Mouse (Mus musculus): Measurements from ENCODE around the gene Dnttip1. TPM values are rescaled to one million over a fixed set of nuclear protein-coding genes. Genes with fewer than 3 reads are reported as not detected.

Dnttip1 gene
- polyA plus RNA-seq, 2 experiments: 26.0 to 36.7 TPM

GRCm38 (mm10) chr2:164773229-164773988 is 27.6 kb downstream of the Dnttip1 start:
- Histone ChIP-seq H3K27ac (peak overlapping the region; percentile 92), H3K36me3 (replicated peaks; ENCODE audit: control insufficient read depth, insufficient read depth, low read depth) (peaks cover 31% of the 10 kb centered on the region), H3K9ac (replicated peaks) (peak overlapping the region; percentile 31), H3K4me3 (ENCODE audit: insufficient read depth in 1 of 2, low read depth in 2 of 2, low read length in 2 of 2) (peak overlapping the region; percentile 41 to 91), H3K4me1 (replicated peaks; ENCODE audit: control insufficient read depth in 2 of 2, insufficient read depth in 2 of 2, low read length in 1 of 2) (peaks cover 25 to 32% of the 10 kb centered on the region in 2 experiments), H3K9me3 (ENCODE audit: control insufficient read depth, low read length) (no peaks in the 10 kb centered on the region), H3K27me3 (ENCODE audit: control insufficient read depth, insufficient read depth, low read length) (peaks cover 16% of the 10 kb centered on the region; the same call in 1 of the 2 replicates), H3K4me2 (ENCODE audit: low read depth) (peak overlapping the region; percentile 86)
- no peak for ATAC-seq (ENCODE audit: insufficient read depth)
- 56% methylated on average over 14 of the region's 14 CpGs for WGBS (ENCODE audit: insufficient replicate concordance)
- no peak for DNase-seq (ENCODE audit: low read depth in 3 of 3, low spot score in 3 of 3)
- no peak for TF ChIP-seq CTCF (IDR thresholded peaks at IDR 0.05; ENCODE audit: low read depth)
- TF ChIP-seq EP300 (IDR thresholded peaks at IDR 0.05; ENCODE audit: low read depth): no peak

- H3K4me1 ChIP-seq (replicated peaks; ENCODE audit: control insufficient read depth in 2 of 2, insufficient read depth in 2 of 2, low read length in 1 of 2): peaks cover 25 to 31% of the 10 kb centered on the region in 2 experiments
- peak overlapping the region; percentile 86 for H3K4me2 ChIP-seq (ENCODE audit: low read depth)
- DNase-seq (ENCODE audit: low read depth in 3 of 3, low spot score in 3 of 3): peak; percentile 56 to 70 (median 59)
- H3K36me3 ChIP-seq (replicated peaks; ENCODE audit: control insufficient read depth, insufficient read depth, low read depth): peaks cover 30% of the 10 kb centered on the region
- peak overlapping the region; percentile 92 for H3K27ac ChIP-seq
- TF ChIP-seq EP300 (IDR thresholded peaks at IDR 0.05; ENCODE audit: low read depth) (peak; percentile 49; the same call in 1 of the 2 replicates), CTCF (IDR thresholded peaks at IDR 0.05; ENCODE audit: low read depth) (no peak)
- WGBS (ENCODE audit: insufficient replicate concordance): 20% methylated on average over 5 of the region's 5 CpGs
- H3K9ac ChIP-seq (replicated peaks): peak overlapping the region; percentile 31
- peaks cover 16% of the 10 kb centered on the region; the same call in 1 of the 2 replicates for H3K27me3 ChIP-seq (ENCODE audit: control insufficient read depth, insufficient read depth, low read length)
- H3K4me3 ChIP-seq (ENCODE audit: insufficient read depth in 1 of 2, low read depth in 2 of 2, low read length in 2 of 2): peak overlapping the region; percentile 16 to 91; a peak in 3 of 4 replicates
- ATAC-seq (ENCODE audit: insufficient read depth): peak; percentile 41
- no peaks in the 10 kb centered on the region for H3K9me3 ChIP-seq (ENCODE audit: control insufficient read depth, low read length)
Measured at GRCm38 (mm10) chr2:164773989-164774364, 28.2 kb downstream of the Dnttip1 start.

- no peak overlapping the region for H3K4me2 ChIP-seq (ENCODE audit: low read depth)
- H3K4me3 ChIP-seq (ENCODE audit: insufficient read depth in 1 of 2, low read depth in 2 of 2, low read length in 2 of 2): no peak overlapping the region
- WGBS (ENCODE audit: insufficient replicate concordance): 70% methylated on average over 6 of the region's 6 CpGs
- H3K9me3 ChIP-seq (ENCODE audit: control insufficient read depth, low read length): no peaks in the 10 kb centered on the region
- no peak for TF ChIP-seq EP300 (IDR thresholded peaks at IDR 0.05; ENCODE audit: low read depth)
- no peak for TF ChIP-seq CTCF (IDR thresholded peaks at IDR 0.05; ENCODE audit: low read depth)
- H3K27ac ChIP-seq: no peak overlapping the region
- peaks cover 24 to 28% of the 10 kb centered on the region in 2 experiments for H3K4me1 ChIP-seq (replicated peaks; ENCODE audit: control insufficient read depth in 2 of 2, insufficient read depth in 2 of 2, low read length in 1 of 2)
- H3K36me3 ChIP-seq (replicated peaks; ENCODE audit: control insufficient read depth, insufficient read depth, low read depth): peaks cover 23% of the 10 kb centered on the region
- DNase-seq (ENCODE audit: low read depth in 3 of 3, low spot score in 3 of 3): no peak
- peaks cover 21% of the 10 kb centered on the region; the same call in 1 of the 2 replicates for H3K27me3 ChIP-seq (ENCODE audit: control insufficient read depth, insufficient read depth, low read length)
- H3K9ac ChIP-seq (replicated peaks): no peak overlapping the region
- ATAC-seq (ENCODE audit: insufficient read depth): no peak
Measured at GRCm38 (mm10) chr2:164776130-164776529, 30.3 kb downstream of the Dnttip1 start.

- no peak overlapping the region for H3K4me3 ChIP-seq (ENCODE audit: insufficient read depth in 1 of 2, low read depth in 2 of 2, low read length in 2 of 2)
- TF ChIP-seq CTCF (IDR thresholded peaks at IDR 0.05; ENCODE audit: low read depth): no peak
- no peak for TF ChIP-seq EP300 (IDR thresholded peaks at IDR 0.05; ENCODE audit: low read depth)
- no peaks in the 10 kb centered on the region for H3K9me3 ChIP-seq (ENCODE audit: control insufficient read depth, low read length)
- H3K27ac ChIP-seq: no peak overlapping the region
- H3K4me1 ChIP-seq (replicated peaks; ENCODE audit: control insufficient read depth in 2 of 2, insufficient read depth in 2 of 2, low read length in 1 of 2): peaks cover 19 to 21% of the 10 kb centered on the region in 2 experiments
- peaks cover 17% of the 10 kb centered on the region for H3K36me3 ChIP-seq (replicated peaks; ENCODE audit: control insufficient read depth, insufficient read depth, low read depth)
- 54% methylated on average over 17 of the region's 17 CpGs for WGBS (ENCODE audit: insufficient replicate concordance)
- ATAC-seq (ENCODE audit: insufficient read depth): no peak
- no peak overlapping the region for H3K9ac ChIP-seq (replicated peaks)
- no peak overlapping the region for H3K4me2 ChIP-seq (ENCODE audit: low read depth)
- H3K27me3 ChIP-seq (ENCODE audit: control insufficient read depth, insufficient read depth, low read length): peaks cover 21% of the 10 kb centered on the region; the same call in 1 of the 2 replicates
- no peak for DNase-seq (ENCODE audit: low read depth in 3 of 3, low spot score in 3 of 3)
Measured at GRCm38 (mm10) chr2:164776801-164777200, 31.0 kb downstream of the Dnttip1 start.

GRCm38 (mm10) chr2:164777246-164778014 is 31.6 kb downstream of the Dnttip1 start:
- ATAC-seq (ENCODE audit: insufficient read depth) (no peak), DNase-seq (ENCODE audit: low read depth in 3 of 3, low spot score in 3 of 3) (no peak)
- Histone ChIP-seq H3K9ac (replicated peaks) (no peak overlapping the region), H3K9me3 (ENCODE audit: control insufficient read depth, low read length) (no peaks in the 10 kb centered on the region), H3K4me3 (ENCODE audit: insufficient read depth in 1 of 2, low read depth in 2 of 2, low read length in 2 of 2) (no peak overlapping the region), H3K27ac (no peak overlapping the region), H3K27me3 (ENCODE audit: control insufficient read depth, insufficient read depth, low read length) (peaks cover 21% of the 10 kb centered on the region; the same call in 1 of the 2 replicates), H3K4me1 (replicated peaks; ENCODE audit: control insufficient read depth in 2 of 2, insufficient read depth in 2 of 2, low read length in 1 of 2) (peaks cover 15 to 17% of the 10 kb centered on the region in 2 experiments), H3K36me3 (replicated peaks; ENCODE audit: control insufficient read depth, insufficient read depth, low read depth) (peaks cover 10% of the 10 kb centered on the region), H3K4me2 (ENCODE audit: low read depth) (no peak overlapping the region)
- TF ChIP-seq CTCF (IDR thresholded peaks at IDR 0.05; ENCODE audit: low read depth) (no peak), EP300 (IDR thresholded peaks at IDR 0.05; ENCODE audit: low read depth) (no peak)
- 70% methylated on average over 30 of the region's 30 CpGs for WGBS (ENCODE audit: insufficient replicate concordance)

Data from liver, embryonic 14.5 days (tissue).